Mouse (Mus musculus): ENCODE data around the gene Cmip. TPM values are rescaled to one million over a fixed set of nuclear protein-coding genes. Genes with fewer than 3 reads are reported as not detected.

Gene Cmip
- total RNA-seq, 2 experiments from 2014 or later = 269 to 286 TPM

DNA sequence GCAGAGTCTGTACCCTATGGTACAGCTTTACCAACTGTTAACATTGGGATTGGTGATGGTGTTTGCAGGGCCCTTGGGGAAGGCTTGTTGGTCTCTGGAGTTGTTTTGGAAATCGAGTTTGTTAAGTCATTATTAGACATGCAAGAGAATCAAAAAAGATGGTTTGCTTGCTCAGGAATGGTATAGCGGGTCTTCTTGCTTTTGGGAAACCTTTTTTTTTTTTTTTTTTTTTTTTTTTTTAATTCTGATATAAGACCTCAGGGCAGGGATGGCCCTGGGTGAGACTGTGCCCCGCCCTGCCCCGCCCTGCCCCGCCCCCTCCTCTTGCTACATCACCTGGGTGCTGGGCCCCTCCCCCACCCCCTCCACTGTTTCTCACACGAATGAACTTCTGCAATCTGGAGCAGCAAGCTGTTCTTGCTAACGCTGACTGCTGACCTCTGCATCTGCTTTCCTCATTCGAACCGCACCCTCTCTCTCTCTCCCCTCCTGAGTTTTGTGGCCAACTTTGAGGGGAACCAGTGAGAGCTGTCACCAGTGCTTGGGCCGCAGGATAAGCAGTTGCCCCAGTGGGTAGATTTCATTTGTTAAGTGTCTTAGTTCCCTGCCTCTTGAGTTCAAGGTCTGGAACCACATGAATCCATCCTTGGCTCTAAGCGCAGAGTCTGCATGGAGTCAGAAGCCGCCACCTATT lies 83.2 kb downstream of the Cmip start:
- no peak for TF ChIP-seq CTCF (conservative IDR thresholded peaks at IDR 0.05)
- no peak for DNase-seq (ENCODE audit: low spot score in 2 of 2)
- Histone ChIP-seq H3K4me3 (no peak overlapping the region), H3K27ac (no peak overlapping the region)

GRCm38 (mm10) chr8:117340800-117341199 lies 83.9 kb downstream of the Cmip start:
- TF ChIP-seq CTCF (conservative IDR thresholded peaks at IDR 0.05) = no peak
- no peak overlapping the region for H3K4me3 ChIP-seq
- DNase-seq (ENCODE audit: low spot score in 2 of 2) = no peak
- H3K27ac ChIP-seq = no peak overlapping the region

- no peak overlapping the region for H3K27ac ChIP-seq
These were observed 86.0 kb downstream of the Cmip start for GRCm38 (mm10) chr8:117342735-117343385.

DNA sequence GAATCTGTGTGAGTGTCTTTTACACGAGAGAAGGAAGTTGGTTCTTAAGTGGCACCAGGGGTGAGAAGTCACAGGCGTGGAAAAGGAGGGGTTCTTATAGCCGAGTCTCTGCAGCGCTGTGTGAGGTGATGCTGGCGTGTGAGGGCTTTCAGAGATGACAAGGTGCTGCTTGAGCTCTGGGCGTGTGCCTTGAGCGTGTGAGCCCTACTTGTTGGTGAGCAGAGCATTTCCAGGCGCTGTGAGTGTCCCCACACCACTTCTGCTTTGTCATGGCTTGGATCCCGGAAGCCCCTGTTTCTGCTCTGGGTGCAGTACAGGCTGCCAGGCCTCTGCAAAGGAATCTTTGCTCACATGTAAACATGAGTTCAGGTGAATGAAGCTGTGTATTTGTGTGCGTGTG lies 86.6 kb downstream of the Cmip start:
- no peak for DNase-seq (ENCODE audit: low spot score in 2 of 2)
- Histone ChIP-seq H3K27ac (no peak overlapping the region), H3K4me3 (no peak overlapping the region)
- TF ChIP-seq CTCF (conservative IDR thresholded peaks at IDR 0.05) = no peak

More at GRCm38 (mm10) chr8:117342735-117343385, 86.0 kb downstream of the Cmip start:
- no peak overlapping the region for H3K4me3 ChIP-seq
- DNase-seq (ENCODE audit: low spot score in 2 of 2) = no peak
- no peak for TF ChIP-seq CTCF (conservative IDR thresholded peaks at IDR 0.05)

DNA sequence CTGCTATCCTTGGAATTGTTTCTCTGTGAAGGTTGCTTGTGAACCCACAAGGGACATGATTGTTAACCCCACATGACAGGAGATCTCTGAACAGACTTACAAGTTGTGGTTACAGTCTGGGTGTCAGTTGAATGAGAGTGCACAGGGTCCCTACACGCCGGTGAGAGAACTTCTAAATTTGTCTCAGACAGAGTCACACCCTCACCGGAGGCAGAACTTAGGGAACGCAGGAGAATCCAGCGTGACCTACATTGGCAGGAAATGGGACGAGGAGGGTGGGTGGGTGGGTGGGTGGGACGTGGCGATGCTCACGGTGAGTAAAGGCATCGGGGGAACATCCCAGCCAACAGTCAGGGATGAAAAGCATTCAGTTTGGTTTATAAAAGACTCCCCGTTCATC lies 88.0 kb downstream of the Cmip start:
- TF ChIP-seq CTCF (conservative IDR thresholded peaks at IDR 0.05) = no peak
- H3K27ac ChIP-seq = peak overlapping the region; percentile 1; the same call in 1 of the 2 replicates
- H3K4me3 ChIP-seq = no peak overlapping the region
- DNase-seq (ENCODE audit: low spot score in 2 of 2) = no peak

- no peak overlapping the region for H3K4me3 ChIP-seq
These were observed 88.5 kb downstream of the Cmip start for GRCm38 (mm10) chr8:117345376-117345775.

DNA sequence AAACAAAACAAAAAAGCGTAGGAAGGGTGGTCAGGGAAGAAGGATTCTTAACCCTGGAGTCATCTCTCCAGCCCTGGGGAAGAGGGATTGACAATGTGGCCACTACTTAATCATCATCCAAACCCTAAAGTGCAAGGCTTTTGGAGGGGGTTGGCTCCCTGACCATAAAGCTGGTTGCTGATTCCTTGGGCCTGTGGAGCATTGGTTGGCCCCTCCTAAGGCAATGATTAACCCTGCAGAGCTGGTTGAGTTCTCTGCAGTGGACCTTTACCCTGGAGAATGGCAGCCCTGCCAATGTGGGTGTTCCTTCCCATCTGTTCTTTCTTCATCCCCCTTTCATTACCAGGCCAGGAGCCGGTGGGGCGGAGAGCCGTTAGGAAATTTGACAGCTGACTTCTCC lies 90.7 kb downstream of the Cmip start:
- TF ChIP-seq CTCF (conservative IDR thresholded peaks at IDR 0.05) = no peak
- DNase-seq (ENCODE audit: low spot score in 2 of 2) = no peak
- H3K27ac ChIP-seq = peak overlapping the region; percentile 71; the same call in 1 of the 2 replicates
- H3K4me3 ChIP-seq = no peak overlapping the region

More at GRCm38 (mm10) chr8:117345376-117345775, 88.5 kb downstream of the Cmip start:
- no peak overlapping the region for H3K27ac ChIP-seq
- no peak for DNase-seq (ENCODE audit: low spot score in 2 of 2)
- no peak for TF ChIP-seq CTCF (conservative IDR thresholded peaks at IDR 0.05)

DNA sequence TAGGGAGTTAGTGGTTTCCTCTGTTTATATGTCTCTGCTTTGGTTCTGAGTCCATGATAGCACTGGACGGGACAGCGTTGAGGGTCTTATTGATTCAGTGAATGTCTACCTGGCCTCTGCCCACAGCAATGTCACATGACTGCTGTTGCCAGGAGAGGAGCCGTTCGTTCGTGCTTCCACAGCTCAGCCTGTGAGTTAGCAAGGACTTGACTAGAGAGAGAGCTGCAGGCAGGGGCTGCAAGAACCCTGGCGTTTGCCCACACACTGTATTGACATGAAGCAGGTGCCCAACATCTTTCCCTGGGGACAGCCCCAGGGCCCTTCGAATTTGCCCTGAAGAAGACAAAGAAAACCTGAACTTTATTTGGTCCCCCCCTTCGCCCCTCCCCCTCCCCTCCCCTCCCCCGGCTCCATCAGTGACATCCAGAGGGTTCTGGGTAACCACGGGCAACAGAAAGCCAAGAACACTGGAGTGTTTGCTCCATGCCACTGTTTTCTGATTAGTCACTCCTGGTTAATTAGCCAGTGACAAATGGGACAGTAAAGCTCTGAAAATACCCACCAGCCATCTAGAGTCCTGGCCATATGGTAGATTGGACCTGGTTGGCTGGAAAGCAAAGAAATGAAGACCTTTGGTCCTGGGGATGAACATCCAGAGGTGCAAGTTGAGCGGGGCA lies 92.0 kb downstream of the Cmip start:
- peak overlapping the region; percentile 71 for H3K27ac ChIP-seq
- TF ChIP-seq CTCF (conservative IDR thresholded peaks at IDR 0.05) = no peak
- DNase-seq (ENCODE audit: low spot score in 2 of 2) = no peak
- H3K4me3 ChIP-seq = no peak overlapping the region

DNA sequence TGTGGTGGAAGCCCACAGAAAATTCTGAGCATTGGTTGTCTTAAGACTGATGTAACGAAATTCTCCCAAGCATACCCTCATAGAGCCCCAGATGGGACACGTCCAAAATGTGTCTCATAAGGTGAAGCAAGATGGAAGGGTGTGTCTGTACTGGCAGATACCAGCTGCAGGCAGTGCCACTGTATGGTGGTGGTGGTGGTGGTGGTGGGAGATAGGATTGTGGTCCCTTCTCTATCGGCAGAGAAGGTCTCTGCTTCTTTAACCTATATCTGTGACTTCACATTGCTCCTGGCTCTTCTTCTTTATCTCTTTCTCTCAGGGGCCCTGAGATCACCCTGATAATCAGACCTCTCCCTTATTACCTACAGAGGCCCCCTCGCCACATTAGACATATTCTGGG lies 92.7 kb downstream of the Cmip start:
- no peak for TF ChIP-seq CTCF (conservative IDR thresholded peaks at IDR 0.05)
- no peak overlapping the region for H3K4me3 ChIP-seq
- no peak overlapping the region for H3K27ac ChIP-seq
- no peak for DNase-seq (ENCODE audit: low spot score in 2 of 2)

- Histone ChIP-seq H3K27ac (0 out of 2 replicates have a peak overlapping the region, but pooled peaks have one; percentile 18), H3K4me3 (no peak overlapping the region)
- TF ChIP-seq CTCF (conservative IDR thresholded peaks at IDR 0.05) = no peak
- no peak for DNase-seq (ENCODE audit: low spot score in 2 of 2)
These were observed 95.2 kb downstream of the Cmip start for GRCm38 (mm10) chr8:117352098-117352497.

DNA sequence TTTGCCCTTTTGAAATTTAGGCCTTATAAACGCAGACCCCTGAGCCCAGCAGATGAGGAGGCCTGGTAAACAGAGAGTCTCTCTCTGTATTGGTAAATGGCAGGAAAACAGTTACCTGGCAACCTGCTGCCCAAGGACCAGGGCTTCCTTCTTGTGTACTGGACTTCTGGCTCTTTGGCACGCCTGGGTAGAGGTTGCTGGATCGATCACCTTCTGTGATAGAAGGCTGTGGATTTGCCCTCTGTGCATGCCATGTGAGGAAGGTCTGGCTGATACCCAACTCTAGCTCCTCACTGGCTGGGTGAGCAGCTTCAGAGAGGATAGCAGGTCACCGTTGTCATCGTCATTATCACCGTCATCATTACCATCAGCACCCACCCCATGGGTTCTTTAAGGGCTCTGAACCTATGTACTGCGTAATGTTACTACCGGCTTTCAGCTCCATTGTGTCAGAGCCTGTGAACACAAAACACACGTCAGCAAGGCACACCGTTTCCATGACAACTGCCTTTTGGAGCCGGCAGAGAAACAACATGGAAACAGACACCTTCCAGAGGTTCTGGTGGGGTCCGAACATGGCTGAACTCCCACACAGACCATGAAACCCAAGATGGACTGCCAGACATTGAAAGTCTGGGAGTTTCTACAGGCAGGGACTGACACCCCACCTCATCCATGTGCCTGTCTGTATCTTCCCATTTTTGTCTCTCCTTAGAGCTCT lies 98.4 kb downstream of the Cmip start:
- no peak for TF ChIP-seq CTCF (conservative IDR thresholded peaks at IDR 0.05)
- no peak for DNase-seq (ENCODE audit: low spot score in 2 of 2)
- H3K27ac ChIP-seq = peak overlapping the region; percentile 55
- H3K4me3 ChIP-seq = no peak overlapping the region

DNA sequence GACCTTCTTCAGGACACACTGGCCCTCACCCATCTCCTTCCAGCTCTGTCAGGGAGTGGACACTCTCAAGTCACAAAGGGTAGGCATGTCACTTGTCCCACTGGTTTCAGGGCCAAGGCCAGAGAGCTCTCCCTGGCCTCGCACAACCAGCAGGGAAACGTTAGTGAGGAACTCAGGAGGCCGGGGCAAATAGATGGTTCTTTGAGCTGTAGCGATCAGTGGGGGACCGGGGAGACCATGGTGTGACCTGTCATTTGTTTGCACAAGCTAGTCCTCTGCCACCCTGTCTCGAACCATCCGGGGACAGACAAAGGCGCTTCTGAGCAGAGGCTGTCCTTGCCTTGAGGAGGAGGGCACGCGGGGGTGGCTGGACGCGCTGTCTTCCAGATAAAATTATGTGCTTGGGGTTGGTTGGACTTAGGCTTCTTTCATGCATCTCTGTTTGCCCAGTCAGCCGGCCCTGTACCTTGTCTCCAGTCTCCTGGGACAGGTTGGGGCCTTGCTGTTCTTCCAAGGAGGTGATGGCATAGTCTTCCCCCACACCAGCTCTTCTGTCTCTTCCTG lies 99.3 kb downstream of the Cmip start:
- Histone ChIP-seq H3K27ac (no peak overlapping the region), H3K4me3 (no peak overlapping the region)
- no peak for DNase-seq (ENCODE audit: low spot score in 2 of 2)
- TF ChIP-seq CTCF (conservative IDR thresholded peaks at IDR 0.05) = no peak
